Mouse (Mus musculus): ENCODE measurements around the gene Btbd9. TPM values are rescaled to one million over a fixed set of nuclear protein-coding genes. Genes with fewer than 3 reads are reported as not detected.
A peak's percentile ranks its signal among the peaks of the same experiment; 100 is the strongest.

The Btbd9 gene
- polyA plus RNA-seq, 1 experiment: 11.7 TPM

GRCm38 (mm10) chr17:30212647-30213046 is 363.6 kb downstream of the Btbd9 start:
- no peak for DNase-seq (ENCODE audit: low spot score)

DNA sequence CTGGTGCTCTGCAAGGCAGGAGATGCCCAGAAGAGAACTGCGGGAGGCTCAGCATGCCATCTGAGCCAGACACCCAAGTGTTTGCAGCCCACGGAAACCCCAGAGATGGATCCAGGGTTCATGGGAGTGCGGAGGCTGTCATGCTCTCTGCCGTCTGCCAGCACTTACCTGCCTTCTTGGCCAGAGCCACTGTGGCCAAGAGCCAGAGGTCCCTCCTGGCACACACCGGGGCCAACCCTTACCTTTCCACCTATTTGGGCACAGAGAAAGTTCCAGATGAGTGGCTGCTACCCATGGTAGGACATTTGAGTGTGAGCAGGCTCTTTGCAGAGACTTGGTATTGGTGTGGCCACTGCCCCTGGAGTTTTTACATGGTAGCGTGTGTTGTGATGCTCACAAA is 365.4 kb downstream of the Btbd9 start:
- DNase-seq (ENCODE audit: low spot score): no peak

GRCm38 (mm10) chr17:30210262-30210661 is 366.0 kb downstream of the Btbd9 start:
- no peak for DNase-seq (ENCODE audit: low spot score)

DNA sequence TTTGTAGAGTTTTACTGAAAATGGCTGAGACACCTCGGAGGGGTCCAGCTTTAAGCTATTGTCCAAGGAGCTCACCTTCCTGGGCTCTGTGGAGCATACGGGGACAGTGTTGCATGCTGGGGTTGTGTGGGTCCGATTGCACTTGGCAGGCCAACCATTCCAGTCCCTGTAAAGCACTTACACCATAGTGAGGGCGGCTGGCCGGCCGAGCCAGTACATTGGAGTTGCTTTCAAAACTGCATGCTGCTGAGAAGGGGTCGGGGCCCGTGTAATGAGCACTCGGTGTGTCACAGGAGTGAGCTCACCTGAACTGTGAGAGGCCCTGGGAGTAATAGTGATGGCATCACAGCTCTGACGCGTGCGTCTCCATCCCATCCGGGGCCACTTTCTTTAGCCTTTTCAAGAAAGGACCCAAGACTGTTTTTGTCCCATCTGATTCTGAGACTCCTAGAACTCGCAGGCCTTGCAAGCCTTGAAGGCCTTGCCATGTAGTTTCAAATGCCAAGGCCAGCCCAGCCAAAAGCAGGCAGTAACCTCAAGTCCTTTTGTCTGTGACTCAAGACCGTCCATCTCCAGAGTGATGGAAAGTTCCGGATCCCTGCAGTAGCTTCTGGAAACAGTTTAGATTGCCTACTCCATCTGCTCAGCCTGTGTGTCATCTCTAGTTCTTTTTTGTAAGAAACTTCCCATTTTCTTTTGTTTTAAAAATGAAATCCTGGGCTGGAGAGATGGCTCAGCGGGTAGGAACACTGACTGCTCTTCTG is 371.0 kb downstream of the Btbd9 start:
- DNase-seq (ENCODE audit: low spot score): no peak

GRCm38 (mm10) chr17:30200283-30200682 is 376.0 kb downstream of the Btbd9 start:
- DNase-seq (ENCODE audit: low spot score): no peak

DNA sequence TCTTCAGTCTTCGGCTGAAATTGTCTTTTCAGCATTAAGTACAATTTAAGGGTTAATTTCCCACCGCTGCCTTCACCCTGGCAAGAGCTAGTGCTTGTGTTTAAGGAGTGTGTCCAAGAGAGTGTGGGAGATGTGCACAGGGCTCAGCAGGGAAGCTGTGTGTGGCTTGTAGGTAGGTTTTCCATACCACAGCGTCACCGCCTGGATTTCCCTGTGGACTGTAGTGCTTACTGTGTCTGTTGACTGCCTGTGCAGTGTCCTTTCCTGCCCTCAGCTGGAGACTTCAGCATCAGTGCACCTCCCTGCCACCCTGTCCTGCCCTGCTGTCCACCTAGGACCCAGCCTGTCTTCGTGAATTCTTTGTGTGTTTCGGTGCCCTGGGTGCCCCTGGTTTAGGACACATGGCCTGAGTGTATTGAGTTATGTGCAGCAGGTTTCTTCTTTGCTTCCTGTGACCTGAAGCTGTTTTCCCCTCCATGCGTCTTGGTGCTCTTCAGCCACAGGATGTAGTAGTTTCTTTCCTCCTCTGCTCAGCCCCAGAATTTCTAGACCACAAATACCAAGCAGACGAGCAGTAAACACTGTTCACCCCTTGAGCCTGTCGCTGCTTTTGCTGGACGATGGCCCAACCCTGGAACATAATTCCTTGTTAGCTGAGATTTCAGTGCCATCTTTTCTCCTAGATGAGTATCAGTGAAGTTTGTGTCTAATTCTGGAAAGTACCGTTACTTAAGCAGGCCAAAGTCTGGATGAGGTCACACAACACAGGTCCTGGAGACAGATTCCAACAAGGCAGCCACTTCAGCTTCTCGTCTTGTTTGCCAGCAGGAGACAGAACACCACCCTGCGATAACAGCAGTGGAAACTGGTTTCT is 376.7 kb downstream of the Btbd9 start:
- DNase-seq (ENCODE audit: low spot score): no peak

- peak; percentile 16 for DNase-seq (ENCODE audit: low spot score)
These were observed 377.9 kb downstream of the Btbd9 start for GRCm38 (mm10) chr17:30198422-30198821.

- DNase-seq (ENCODE audit: low spot score): peak; percentile 22
These were observed 378.8 kb downstream of the Btbd9 start for GRCm38 (mm10) chr17:30197280-30198030.

- DNase-seq (ENCODE audit: low spot score): peak; percentile 21
These were observed 379.6 kb downstream of the Btbd9 start for GRCm38 (mm10) chr17:30196401-30197279.

- peak; percentile 19 for DNase-seq (ENCODE audit: low spot score)
These were observed 380.6 kb downstream of the Btbd9 start for GRCm38 (mm10) chr17:30195591-30196183.

DNA sequence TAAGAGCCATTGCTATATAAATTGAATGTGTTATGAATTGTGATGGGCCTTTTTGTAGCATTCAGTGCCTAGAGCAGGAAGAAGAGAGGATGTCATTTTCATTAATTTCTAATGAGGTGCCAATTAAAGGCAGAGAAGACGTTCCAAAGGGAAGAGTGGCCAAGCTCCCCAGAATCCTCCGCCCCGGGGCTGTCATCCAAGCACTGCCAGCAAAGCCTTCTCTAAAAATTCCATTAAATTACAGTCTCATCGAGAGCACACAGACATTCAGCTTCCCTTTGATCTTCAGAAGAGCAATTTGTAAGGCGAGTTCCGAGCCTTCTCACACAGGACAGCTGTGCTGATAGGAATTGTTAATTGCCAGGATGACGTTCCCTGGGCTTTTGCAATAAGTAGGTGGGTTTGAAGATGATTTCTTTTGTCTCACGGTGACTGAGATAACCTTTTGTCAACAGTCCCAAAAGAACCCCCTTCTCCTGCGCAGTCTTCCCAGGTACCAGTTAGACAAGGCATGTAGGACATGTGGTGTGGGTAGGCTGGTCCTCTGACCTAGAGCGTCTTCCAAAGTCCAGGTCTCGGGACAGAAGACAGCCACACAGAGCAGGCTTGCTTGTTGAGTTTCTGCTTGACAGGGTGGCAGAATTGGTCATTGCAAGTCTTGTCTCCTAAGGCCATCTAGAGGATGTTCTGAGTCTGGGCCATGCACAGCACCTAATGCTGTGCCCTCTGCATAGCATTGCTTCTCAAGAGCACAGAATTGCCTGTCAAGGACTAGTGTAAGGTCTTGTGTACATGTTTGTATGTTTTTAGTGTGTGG is 381.5 kb downstream of the Btbd9 start:
- DNase-seq (ENCODE audit: low spot score): peak; percentile 15

DNA sequence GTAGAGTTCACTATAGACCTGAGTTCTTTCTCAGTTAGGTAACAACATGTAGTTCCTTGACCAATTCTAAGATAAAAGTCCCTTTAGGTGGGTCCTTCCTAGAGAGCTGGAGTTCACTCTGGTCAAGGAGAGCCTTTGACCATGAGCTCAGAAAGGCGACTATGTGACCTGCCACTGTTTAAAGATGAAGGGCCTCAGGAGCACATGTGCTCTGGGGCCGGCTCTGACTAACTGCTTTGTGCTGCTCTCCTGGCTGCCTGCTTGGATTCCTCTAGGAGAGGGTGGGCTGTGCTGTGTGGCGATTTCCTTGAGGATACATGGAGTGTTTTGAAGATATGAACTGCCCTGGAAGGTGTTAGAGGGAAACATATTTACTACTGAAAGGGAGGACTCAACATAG is 382.2 kb downstream of the Btbd9 start:
- peak; percentile 13 for DNase-seq (ENCODE audit: low spot score)

DNA sequence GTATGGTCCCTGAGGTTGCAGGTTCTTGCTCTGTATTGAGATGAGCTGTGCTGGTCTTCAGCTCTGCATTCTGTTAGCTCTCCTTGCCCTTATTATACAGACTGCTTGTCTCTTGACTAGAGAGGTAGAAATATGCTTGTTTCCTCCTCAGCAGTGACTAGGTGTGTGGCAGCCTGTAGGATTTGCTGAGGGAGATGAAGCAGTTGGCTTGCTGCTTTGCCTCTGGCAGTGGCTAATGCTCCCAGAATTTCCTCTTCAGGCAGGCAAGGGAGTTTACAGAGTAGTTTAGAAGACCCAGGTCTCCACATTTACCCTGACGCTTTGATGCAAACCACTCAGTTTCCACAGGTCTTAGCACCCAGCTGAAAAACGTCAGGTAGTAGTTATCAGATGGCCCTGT is 382.7 kb downstream of the Btbd9 start:
- DNase-seq (ENCODE audit: low spot score): peak; percentile 10

DNA sequence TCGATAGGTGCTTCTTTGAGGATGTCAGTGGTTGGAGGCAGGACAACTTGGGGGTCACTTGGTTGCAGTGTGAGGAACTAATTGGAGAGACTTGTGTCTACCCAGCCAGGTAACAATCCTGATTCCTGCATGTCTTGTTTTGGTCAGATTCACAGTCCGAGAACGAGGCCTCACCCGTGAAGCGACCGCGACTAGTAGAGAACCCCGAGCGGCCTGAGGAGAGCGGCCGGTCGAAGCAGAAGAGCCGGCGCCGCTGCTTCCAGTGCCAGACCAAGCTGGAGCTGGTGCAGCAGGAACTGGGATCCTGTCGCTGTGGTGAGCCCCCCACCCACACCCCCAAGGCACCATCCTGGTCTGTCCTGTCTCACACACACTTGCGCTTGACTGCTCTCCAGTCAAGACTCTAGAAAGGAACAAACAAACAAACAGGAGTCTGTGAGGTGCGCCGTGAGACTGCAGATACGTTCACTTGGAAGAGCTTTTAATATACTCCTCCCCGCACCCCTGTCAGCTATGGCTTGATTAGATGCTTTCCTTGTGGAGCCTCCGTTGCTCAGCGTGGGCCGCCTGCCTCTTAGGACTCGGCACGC is 383.8 kb downstream of the Btbd9 start:
- peak; percentile 13 for DNase-seq (ENCODE audit: low spot score)

DNA sequence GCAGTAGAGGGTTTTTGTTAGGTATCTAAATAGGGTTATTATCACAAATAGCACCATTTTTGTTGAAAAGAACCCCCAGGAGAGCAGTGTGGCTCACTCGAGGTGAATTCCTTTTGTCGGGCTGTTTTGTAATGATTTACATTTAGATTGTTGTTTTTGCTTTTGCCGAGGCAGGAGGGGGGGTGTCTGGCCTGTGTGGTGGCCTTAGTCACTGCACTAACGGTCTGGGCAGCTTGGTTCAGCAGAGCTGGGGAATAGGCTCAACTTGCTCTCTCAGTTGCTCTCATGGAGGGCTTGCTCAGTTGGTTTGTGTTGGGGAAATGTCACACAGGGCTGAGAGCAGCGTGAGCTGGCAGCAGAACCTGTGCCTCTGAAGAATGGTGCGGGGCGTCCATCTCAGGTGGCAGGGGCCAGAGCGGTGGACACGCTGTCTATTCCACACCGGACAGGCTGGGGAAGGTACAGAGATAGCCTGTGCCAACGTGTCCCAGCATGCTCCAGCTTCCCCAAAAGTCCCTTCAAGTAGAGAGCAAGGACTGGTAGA is 385.1 kb downstream of the Btbd9 start:
- no peak for DNase-seq (ENCODE audit: low spot score)

GRCm38 (mm10) chr17:30188031-30188981 is 388.0 kb downstream of the Btbd9 start:
- DNase-seq (ENCODE audit: low spot score): no peak

GRCm38 (mm10) chr17:30187581-30187980 is 388.7 kb downstream of the Btbd9 start:
- DNase-seq (ENCODE audit: low spot score): no peak

DNA sequence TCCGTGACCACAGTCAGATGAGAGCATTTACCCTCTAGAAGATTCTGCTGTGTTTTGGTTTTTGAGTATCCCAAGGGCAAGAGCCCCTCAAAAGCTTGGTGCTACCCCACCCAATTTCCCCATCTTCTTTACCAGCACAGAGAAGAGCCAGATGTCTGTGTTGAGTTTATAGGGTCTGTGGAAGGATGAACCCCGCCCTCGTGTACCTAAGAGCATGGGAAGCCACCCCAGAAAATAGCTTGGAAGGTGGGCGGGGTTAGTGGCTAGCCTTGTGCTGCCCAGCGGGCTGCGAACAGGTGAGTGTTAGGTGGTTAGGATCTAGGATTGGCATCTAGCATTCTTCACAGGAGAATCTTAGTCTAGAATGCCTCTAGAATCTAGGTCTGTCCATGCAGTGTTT is 389.1 kb downstream of the Btbd9 start:
- no peak for DNase-seq (ENCODE audit: low spot score)

Data from urinary bladder, adult 2 months (tissue).